Mouse (Mus musculus): ENCODE results near the gene Prkx. TPM values are rescaled to one million over a fixed set of nuclear protein-coding genes. Genes with fewer than 3 reads are reported as not detected.

Prkx gene
- polyA plus RNA-seq, 1 experiment from 2014 or later = 10.1 TPM

DNA sequence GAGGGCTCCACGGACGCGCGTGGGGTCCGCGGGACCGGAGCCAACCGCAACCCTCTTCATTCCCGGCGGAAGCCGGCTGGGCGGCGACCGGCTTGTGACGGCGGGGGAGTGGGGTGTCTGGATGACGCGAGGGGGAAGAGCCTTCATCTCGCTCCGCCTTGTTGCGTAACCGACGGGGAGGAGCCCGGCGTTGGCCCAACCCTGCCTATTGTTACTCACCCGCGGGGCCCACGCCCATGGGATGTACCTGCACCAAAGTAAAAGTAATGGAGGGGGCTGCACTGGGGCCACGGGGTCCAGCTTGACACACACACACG lies 262 bp downstream of the Prkx start:
- Histone ChIP-seq H3K4me2 (ENCODE audit: low read length) (peak overlapping the region; percentile 60), H3K4me1 (replicated peaks; ENCODE audit: control insufficient read depth, insufficient read depth, low read length) (no peaks in the 10 kb centered on the region), H3K9me3 (ENCODE audit: control insufficient read depth, low read length) (no peaks in the 10 kb centered on the region), H3K27ac (ENCODE audit: low read depth) (peak overlapping the region; percentile 67; the same call in 1 of the 2 replicates), H3K27me3 (replicated peaks; ENCODE audit: control insufficient read depth, insufficient read depth, low read length) (no peaks in the 10 kb centered on the region), H3K4me3 (ENCODE audit: low read depth, low read length) (peak overlapping the region; percentile 54), H3K36me3 (ENCODE audit: control insufficient read depth, insufficient read depth, low read length) (no peaks in the 10 kb centered on the region), H3K9ac (ENCODE audit: low read length) (peak overlapping the region; percentile 55)
- DNase-seq (ENCODE audit: low spot score) (peak; percentile 91), ATAC-seq (replicated peaks; ENCODE audit: low FRiP score, low TSS enrichment, low read depth) (peak; percentile 95)
- WGBS = 4% methylated on average over 21 of the region's 30 CpGs

DNA sequence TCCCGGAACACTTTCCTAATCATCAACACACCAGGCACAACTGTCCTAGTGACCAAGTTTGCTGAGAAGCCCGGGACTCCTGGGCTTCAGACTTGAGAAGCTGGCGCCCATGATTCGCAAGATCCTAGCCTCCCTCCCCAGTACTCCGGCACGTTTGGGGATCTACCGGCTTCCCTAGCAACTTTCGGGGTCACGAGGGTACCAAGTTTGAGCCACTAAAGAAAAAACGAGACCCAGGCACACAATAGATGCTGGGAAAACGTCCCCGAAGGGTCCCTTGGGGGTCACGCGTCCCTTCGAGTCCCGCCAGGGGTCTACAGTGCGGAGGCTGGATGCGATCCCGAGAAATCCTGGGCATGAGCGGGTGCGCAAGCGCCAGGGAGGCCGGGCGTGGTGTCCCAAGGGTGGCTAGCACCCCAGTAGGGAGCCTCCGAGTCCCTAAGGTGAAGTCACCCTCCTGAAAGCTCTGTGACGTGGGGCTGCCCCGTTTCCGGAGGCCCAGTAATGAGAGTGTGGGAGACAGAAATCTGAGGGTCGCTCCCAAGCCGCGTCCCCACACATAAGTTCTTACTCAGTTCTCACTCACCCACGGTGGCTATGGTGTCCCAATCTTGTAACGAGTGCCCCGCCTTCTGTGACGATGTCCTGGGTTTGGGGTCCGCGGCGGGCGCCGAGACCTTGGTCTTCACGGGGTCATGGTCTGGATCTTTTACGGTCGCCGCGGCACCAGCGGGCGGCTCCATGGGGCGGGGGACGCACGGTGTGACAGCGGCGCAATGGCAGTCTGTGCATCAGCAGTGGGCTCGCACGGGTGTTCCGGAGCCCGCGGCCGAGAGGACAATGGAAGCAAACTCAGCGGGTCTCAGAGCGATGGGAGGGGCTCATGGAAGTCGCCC lies 868 bp downstream of the Prkx start:
- 8% methylated on average over 61 of the region's 61 CpGs for WGBS
- Histone ChIP-seq H3K36me3 (ENCODE audit: control insufficient read depth, insufficient read depth, low read length) (no peaks in the 10 kb centered on the region), H3K4me3 (ENCODE audit: low read depth, low read length) (peak overlapping the region; percentile 54), H3K4me1 (replicated peaks; ENCODE audit: control insufficient read depth, insufficient read depth, low read length) (no peaks in the 10 kb centered on the region), H3K9me3 (ENCODE audit: control insufficient read depth, low read length) (no peaks in the 10 kb centered on the region), H3K27ac (ENCODE audit: low read depth) (no peak overlapping the region), H3K9ac (ENCODE audit: low read length) (peak overlapping the region; percentile 55), H3K27me3 (replicated peaks; ENCODE audit: control insufficient read depth, insufficient read depth, low read length) (no peaks in the 10 kb centered on the region), H3K4me2 (ENCODE audit: low read length) (peak overlapping the region; percentile 56)
- ATAC-seq (replicated peaks; ENCODE audit: low FRiP score, low TSS enrichment, low read depth) (peak; percentile 61), DNase-seq (ENCODE audit: low spot score) (peak; percentile 50)

DNA sequence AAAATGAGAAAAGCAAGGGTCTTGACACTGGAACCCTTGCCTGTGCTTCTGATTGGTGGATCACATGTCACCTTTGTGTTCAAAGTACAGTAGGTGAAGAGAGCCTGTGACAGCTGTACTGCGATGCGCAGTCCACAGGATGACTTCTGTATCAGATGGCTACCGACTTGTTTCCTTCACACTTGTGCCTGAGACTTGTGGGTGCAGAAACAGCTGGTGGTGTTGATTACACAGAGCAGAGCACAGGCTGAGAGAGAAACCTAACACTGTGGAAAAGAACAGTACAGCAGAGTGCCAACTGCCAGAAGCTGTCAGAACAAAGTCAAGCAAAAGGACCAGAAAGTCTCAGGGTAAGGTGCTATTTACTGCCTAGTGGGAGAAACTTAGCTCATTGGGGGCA lies 7.4 kb downstream of the Prkx start:
- no peak for DNase-seq (ENCODE audit: low spot score)
- no peaks in the 10 kb centered on the region; the same call in 1 of the 2 replicates for H3K36me3 ChIP-seq (ENCODE audit: control insufficient read depth, insufficient read depth, low read length)
- H3K4me1 ChIP-seq (replicated peaks; ENCODE audit: control insufficient read depth, insufficient read depth, low read length) = no peaks in the 10 kb centered on the region
- no peaks in the 10 kb centered on the region for H3K27me3 ChIP-seq (replicated peaks; ENCODE audit: control insufficient read depth, insufficient read depth, low read length)
- no peak overlapping the region for H3K27ac ChIP-seq (ENCODE audit: low read depth)
- 89% methylated on average over 3 of the region's 3 CpGs for WGBS
- no peak for ATAC-seq (replicated peaks; ENCODE audit: low FRiP score, low TSS enrichment, low read depth)
- H3K9ac ChIP-seq (ENCODE audit: low read length) = no peak overlapping the region
- no peak overlapping the region for H3K4me2 ChIP-seq (ENCODE audit: low read length)
- no peaks in the 10 kb centered on the region for H3K9me3 ChIP-seq (ENCODE audit: control insufficient read depth, low read length)
- H3K4me3 ChIP-seq (ENCODE audit: low read depth, low read length) = no peak overlapping the region

DNA sequence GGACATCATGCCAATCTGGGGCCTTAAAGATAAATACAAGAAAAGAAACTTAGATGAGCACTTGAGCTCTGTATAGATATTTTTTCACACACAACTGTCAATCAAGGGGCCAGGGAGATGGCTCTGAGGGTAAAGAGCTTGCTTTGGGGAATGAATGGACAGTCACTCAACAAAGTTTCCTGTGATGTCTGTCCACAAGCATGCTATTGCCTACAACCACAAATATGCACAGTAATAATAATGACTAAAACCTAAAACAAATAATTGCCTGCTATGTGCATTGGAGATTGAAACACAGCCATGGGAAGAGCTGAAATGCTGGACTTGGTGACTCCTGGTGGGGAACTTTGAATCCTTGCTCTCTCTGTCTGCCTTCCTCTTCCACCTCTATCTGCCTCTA lies 9.7 kb downstream of the Prkx start:
- H3K9ac ChIP-seq (ENCODE audit: low read length) = no peak overlapping the region
- no peak overlapping the region for H3K4me3 ChIP-seq (ENCODE audit: low read depth, low read length)
- H3K36me3 ChIP-seq (ENCODE audit: control insufficient read depth, insufficient read depth, low read length) = no peaks in the 10 kb centered on the region; the same call in 1 of the 2 replicates
- H3K27ac ChIP-seq (ENCODE audit: low read depth) = no peak overlapping the region
- no peaks in the 10 kb centered on the region for H3K9me3 ChIP-seq (ENCODE audit: control insufficient read depth, low read length)
- no peaks in the 10 kb centered on the region for H3K4me1 ChIP-seq (replicated peaks; ENCODE audit: control insufficient read depth, insufficient read depth, low read length)
- no peak for DNase-seq (ENCODE audit: low spot score)
- no peak overlapping the region for H3K4me2 ChIP-seq (ENCODE audit: low read length)
- no peak for ATAC-seq (replicated peaks; ENCODE audit: low FRiP score, low TSS enrichment, low read depth)
- H3K27me3 ChIP-seq (replicated peaks; ENCODE audit: control insufficient read depth, insufficient read depth, low read length) = no peaks in the 10 kb centered on the region

DNA sequence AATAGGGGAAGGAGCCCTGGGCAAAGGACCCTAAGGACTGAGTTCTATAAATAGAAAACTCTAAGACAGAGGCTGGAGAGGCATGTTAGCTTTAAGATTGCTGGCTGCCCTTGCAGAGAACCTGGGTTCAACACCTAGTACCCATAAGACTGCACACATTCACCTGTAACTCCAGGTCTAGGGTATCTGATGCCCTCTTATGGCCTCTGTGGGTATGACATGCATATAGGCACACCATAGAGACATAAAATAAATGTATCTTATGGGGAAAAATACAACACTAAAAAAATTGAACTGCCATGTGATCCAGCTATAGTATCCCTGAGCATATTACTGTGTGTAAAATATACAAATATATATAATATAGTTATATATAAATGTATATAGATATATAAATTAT lies 18.3 kb downstream of the Prkx start:
- ATAC-seq (replicated peaks; ENCODE audit: low FRiP score, low TSS enrichment, low read depth) = no peak

DNA sequence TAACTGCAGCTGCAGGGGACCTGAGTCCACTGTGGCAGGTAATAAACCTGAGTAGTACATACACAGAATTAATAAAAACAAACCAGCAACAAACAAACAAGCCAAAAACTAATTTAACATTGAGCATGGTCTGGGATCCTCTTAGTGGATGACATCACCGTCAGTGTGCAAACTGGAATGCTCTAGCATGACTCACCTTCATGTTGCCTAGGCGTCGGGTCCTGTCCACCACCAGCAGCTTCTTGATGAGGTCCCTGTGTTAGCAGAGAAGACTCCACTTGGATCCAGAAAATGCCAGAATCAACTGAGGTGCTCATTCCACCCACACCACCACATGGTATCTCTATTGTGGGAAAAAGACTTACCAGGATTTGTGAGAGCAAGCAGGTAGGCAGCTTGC lies 30.9 kb downstream of the Prkx start:
- DNase-seq (ENCODE audit: low spot score) (no peak), ATAC-seq (replicated peaks; ENCODE audit: low FRiP score, low TSS enrichment, low read depth) (no peak)
- no peaks in the 10 kb centered on the region for H3K27me3 ChIP-seq (replicated peaks; ENCODE audit: control insufficient read depth, insufficient read depth, low read length)
- no peaks in the 10 kb centered on the region for H3K4me1 ChIP-seq (replicated peaks; ENCODE audit: control insufficient read depth, insufficient read depth, low read length)
- no peaks in the 10 kb centered on the region; the same call in 1 of the 2 replicates for H3K36me3 ChIP-seq (ENCODE audit: control insufficient read depth, insufficient read depth, low read length)
- no peaks in the 10 kb centered on the region for H3K9me3 ChIP-seq (ENCODE audit: control insufficient read depth, low read length)
- H3K27ac ChIP-seq (ENCODE audit: low read depth) = no peak overlapping the region
- H3K4me3 ChIP-seq (ENCODE audit: low read depth, low read length) = no peak overlapping the region
- no peak overlapping the region for H3K9ac ChIP-seq (ENCODE audit: low read length)
- WGBS = 90% methylated on average over 3 of the region's 3 CpGs
- H3K4me2 ChIP-seq (ENCODE audit: low read length) = no peak overlapping the region

More for the DNA sequence above, 18.3 kb downstream of the Prkx start:
- no peaks in the 10 kb centered on the region for H3K36me3 ChIP-seq (ENCODE audit: control insufficient read depth, insufficient read depth, low read length)
- H3K27me3 ChIP-seq (replicated peaks; ENCODE audit: control insufficient read depth, insufficient read depth, low read length) = no peaks in the 10 kb centered on the region
- no peak overlapping the region for H3K27ac ChIP-seq (ENCODE audit: low read depth)
- no peaks in the 10 kb centered on the region for H3K4me1 ChIP-seq (replicated peaks; ENCODE audit: control insufficient read depth, insufficient read depth, low read length)
- H3K9ac ChIP-seq (ENCODE audit: low read length) = no peak overlapping the region
- no peaks in the 10 kb centered on the region for H3K9me3 ChIP-seq (ENCODE audit: control insufficient read depth, low read length)
- H3K4me3 ChIP-seq (ENCODE audit: low read depth, low read length) = no peak overlapping the region
- H3K4me2 ChIP-seq (ENCODE audit: low read length) = no peak overlapping the region
- DNase-seq (ENCODE audit: low spot score) = no peak

DNA sequence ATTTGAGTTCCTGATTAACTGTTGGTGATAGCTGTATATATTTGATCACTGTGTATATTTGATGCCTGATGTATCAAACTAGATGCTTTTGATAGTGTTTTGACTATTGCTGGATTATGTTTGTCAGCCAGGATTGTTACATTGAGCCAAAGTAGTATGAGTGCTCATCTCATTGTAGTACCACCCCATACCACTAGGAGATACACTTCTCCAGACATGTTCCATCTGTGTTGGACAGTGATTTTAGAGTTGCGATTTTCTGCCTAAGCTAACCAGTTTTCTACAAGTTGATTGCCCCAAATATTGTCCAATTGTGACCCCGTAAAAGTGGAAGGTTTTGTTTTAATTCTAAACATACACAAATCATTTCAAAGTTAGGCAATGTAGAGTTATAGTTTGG lies 51.8 kb downstream of the Prkx start:
- Histone ChIP-seq H3K9ac (ENCODE audit: low read length) (no peak overlapping the region), H3K4me3 (ENCODE audit: low read depth, low read length) (no peak overlapping the region), H3K27ac (ENCODE audit: low read depth) (no peak overlapping the region), H3K4me2 (ENCODE audit: low read length) (no peak overlapping the region), H3K27me3 (replicated peaks; ENCODE audit: control insufficient read depth, insufficient read depth, low read length) (no peaks in the 10 kb centered on the region), H3K36me3 (ENCODE audit: control insufficient read depth, insufficient read depth, low read length) (no peaks in the 10 kb centered on the region), H3K4me1 (replicated peaks; ENCODE audit: control insufficient read depth, insufficient read depth, low read length) (no peaks in the 10 kb centered on the region), H3K9me3 (ENCODE audit: control insufficient read depth, low read length) (no peaks in the 10 kb centered on the region)
- ATAC-seq (replicated peaks; ENCODE audit: low FRiP score, low TSS enrichment, low read depth) = no peak
- DNase-seq (ENCODE audit: low spot score) = no peak
- WGBS = 73% methylated on average over 2 of the region's 2 CpGs

DNA sequence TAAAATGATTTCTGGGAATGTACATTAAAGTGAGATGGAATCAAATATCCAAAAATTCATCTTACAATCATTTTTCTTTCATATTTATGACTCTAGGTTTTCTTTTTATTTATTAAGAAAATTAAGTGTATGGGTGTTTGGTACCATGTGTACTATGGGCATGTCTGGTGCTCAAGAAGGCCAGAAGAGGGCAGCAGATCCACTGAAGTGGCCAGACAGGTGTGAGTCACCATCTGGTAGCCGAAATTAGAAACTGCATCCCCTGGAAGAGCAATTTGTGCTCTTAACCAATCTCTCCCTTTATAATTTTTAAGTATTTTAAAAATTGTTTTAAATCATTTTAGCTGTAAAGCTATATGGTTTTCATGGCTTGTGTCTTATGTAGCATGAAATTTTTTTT lies 54.7 kb downstream of the Prkx start:
- Histone ChIP-seq H3K27ac (ENCODE audit: low read depth) (no peak overlapping the region), H3K4me1 (replicated peaks; ENCODE audit: control insufficient read depth, insufficient read depth, low read length) (no peaks in the 10 kb centered on the region), H3K9ac (ENCODE audit: low read length) (no peak overlapping the region), H3K27me3 (replicated peaks; ENCODE audit: control insufficient read depth, insufficient read depth, low read length) (no peaks in the 10 kb centered on the region), H3K4me3 (ENCODE audit: low read depth, low read length) (no peak overlapping the region), H3K9me3 (ENCODE audit: control insufficient read depth, low read length) (no peaks in the 10 kb centered on the region), H3K4me2 (ENCODE audit: low read length) (no peak overlapping the region), H3K36me3 (ENCODE audit: control insufficient read depth, insufficient read depth, low read length) (no peaks in the 10 kb centered on the region)
- ATAC-seq (replicated peaks; ENCODE audit: low FRiP score, low TSS enrichment, low read depth) (no peak), DNase-seq (ENCODE audit: low spot score) (no peak)
- 22% methylated on average over 1 of the region's 1 CpGs for WGBS

DNA sequence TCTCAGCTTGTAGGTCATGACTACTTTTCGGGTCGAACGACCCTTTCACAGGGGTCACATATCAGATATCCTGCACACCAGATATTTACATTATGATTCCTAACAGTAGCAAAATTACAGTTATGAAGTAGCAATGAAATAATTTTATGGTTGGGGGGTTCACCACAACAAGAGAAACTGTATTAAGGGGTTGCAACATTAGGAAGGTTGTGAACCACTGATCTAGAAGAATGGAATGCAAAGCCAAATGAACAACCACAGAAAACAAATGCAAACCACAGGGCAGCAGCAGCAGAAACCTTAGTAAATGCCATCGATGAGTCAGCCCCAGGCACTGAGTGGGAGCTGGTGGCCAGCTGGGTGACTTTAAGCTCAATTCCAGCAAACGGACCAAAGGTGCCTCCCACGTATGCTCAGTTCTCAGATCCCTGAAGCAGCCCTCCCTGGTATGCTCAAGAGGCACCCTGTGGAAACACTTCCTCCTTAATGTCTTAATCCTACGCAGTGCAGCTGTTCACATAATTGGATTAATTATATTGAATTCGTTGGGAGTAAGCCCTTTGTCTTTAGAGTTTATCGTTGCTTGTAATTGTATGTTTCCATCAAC lies 62.0 kb downstream of the Prkx start:
- H3K9ac ChIP-seq (ENCODE audit: low read length) = no peak overlapping the region
- H3K27me3 ChIP-seq (replicated peaks; ENCODE audit: control insufficient read depth, insufficient read depth, low read length) = no peaks in the 10 kb centered on the region
- no peaks in the 10 kb centered on the region for H3K36me3 ChIP-seq (ENCODE audit: control insufficient read depth, insufficient read depth, low read length)
- no peaks in the 10 kb centered on the region for H3K9me3 ChIP-seq (ENCODE audit: control insufficient read depth, low read length)
- 74% methylated on average over 9 of the region's 9 CpGs for WGBS
- no peaks in the 10 kb centered on the region for H3K4me1 ChIP-seq (replicated peaks; ENCODE audit: control insufficient read depth, insufficient read depth, low read length)
- ATAC-seq (replicated peaks; ENCODE audit: low FRiP score, low TSS enrichment, low read depth) = no peak
- DNase-seq (ENCODE audit: low spot score) = no peak
- H3K4me2 ChIP-seq (ENCODE audit: low read length) = no peak overlapping the region
- H3K4me3 ChIP-seq (ENCODE audit: low read depth, low read length) = no peak overlapping the region
- H3K27ac ChIP-seq (ENCODE audit: low read depth) = no peak overlapping the region

All from intestine, embryonic 14.5 days (tissue).